Mouse (Mus musculus): ENCODE results near the gene Chn2. TPM values are rescaled to one million over a fixed set of nuclear protein-coding genes. Genes with fewer than 3 reads are reported as not detected.

The Chn2 gene
- polyA plus RNA-seq, 1 experiment = 9.5 TPM

DNA sequence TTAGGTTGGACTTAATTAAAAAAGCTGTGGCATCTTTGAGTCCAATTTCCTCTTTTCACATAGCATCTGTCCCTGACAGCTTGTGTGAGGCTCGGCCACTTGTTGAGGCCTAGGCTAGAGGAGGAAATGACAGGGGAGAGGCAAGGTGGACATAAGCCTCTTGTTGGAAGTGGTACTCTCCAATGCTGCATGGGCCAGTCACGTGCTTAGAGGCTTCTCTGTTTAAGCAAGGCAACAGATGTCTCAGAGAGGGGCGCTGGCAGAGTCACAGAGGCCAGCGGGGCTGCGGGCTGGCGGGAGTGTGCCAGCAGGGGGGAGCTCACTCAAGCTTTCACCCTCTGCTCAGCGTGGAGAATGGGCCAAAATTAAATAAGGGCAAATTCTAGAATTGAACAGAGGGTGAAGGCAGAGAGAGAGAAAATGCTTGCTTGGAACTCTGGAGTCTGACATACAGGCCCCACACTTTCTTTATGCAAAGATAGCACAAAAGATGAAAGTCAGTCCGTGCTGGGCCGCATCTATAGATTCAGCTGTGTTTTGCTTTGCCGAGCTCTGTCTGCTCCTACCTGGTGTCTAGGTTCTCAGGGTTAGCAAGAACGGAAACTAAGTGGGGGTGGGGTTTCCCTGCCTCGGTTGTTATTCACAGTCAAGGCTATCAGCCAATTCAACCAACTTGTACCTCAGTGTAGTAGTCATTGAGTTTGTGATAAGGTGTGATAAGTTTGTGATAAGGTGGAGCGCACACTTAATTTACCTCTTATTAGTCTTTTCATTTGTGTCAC lies 80.7 kb downstream of the Chn2 start:
- TF ChIP-seq GATA1 (IDR thresholded peaks at IDR 0.05; ENCODE audit: borderline replicate concordance, low read length) = no peak
- TF ChIP-seq FLI1 (IDR thresholded peaks at IDR 0.05; ENCODE audit: low read length) = no peak
- no peak overlapping the region for H3K4me3 ChIP-seq (replicated peaks)
- no peaks in the 10 kb centered on the region for H3K9me3 ChIP-seq
- peaks cover 66% of the 10 kb centered on the region for H3K4me1 ChIP-seq
- H3K36me3 ChIP-seq (replicated peaks; ENCODE audit: low read length) = no peaks in the 10 kb centered on the region
- peaks cover 1% of the 10 kb centered on the region for H3K27me3 ChIP-seq (replicated peaks)

DNA sequence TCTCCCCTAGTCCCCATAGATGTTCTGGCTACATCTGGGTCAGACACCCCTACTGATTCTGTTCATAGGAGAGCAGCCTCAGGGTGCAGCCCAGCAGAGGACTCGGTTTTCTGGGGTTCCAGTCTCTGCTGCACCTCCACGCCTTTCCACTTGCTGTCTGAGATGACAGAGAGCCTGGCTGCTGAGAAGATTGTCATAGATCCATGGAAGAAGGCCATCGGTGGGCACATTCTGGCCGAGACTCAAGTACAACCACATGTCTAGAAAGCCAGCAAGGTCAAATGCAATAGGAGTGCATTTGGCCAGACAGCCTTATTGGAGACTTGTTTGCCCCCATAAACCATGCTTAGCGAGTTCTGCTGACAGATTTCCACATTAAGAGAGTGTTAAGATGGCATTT lies 81.5 kb downstream of the Chn2 start:
- Histone ChIP-seq H3K4me3 (replicated peaks) (no peak overlapping the region), H3K9me3 (no peaks in the 10 kb centered on the region), H3K36me3 (replicated peaks; ENCODE audit: low read length) (no peaks in the 10 kb centered on the region), H3K4me1 (peaks cover 66% of the 10 kb centered on the region), H3K27me3 (replicated peaks) (peaks cover 2% of the 10 kb centered on the region)
- TF ChIP-seq FLI1 (IDR thresholded peaks at IDR 0.05; ENCODE audit: low read length) = no peak
- TF ChIP-seq GATA1 (IDR thresholded peaks at IDR 0.05; ENCODE audit: borderline replicate concordance, low read length) = no peak

- Histone ChIP-seq H3K27me3 (replicated peaks) (peaks cover 2% of the 10 kb centered on the region), H3K4me3 (replicated peaks) (no peak overlapping the region), H3K36me3 (replicated peaks; ENCODE audit: low read length) (no peaks in the 10 kb centered on the region), H3K4me1 (peaks cover 64% of the 10 kb centered on the region), H3K9me3 (no peaks in the 10 kb centered on the region)
- TF ChIP-seq GATA1 (IDR thresholded peaks at IDR 0.05; ENCODE audit: borderline replicate concordance, low read length) (no peak), FLI1 (IDR thresholded peaks at IDR 0.05; ENCODE audit: low read length) (no peak)
Measured at GRCm38 (mm10) chr6:54124519-54124918, 85.2 kb downstream of the Chn2 start.

- TF ChIP-seq FLI1 (IDR thresholded peaks at IDR 0.05; ENCODE audit: low read length) (no peak), GATA1 (IDR thresholded peaks at IDR 0.05; ENCODE audit: borderline replicate concordance, low read length) (no peak)
- H3K4me3 ChIP-seq (replicated peaks) = peak overlapping the region; percentile 44
- H3K27me3 ChIP-seq (replicated peaks) = peaks cover 2% of the 10 kb centered on the region
- H3K9me3 ChIP-seq = no peaks in the 10 kb centered on the region
- H3K36me3 ChIP-seq (replicated peaks; ENCODE audit: low read length) = no peaks in the 10 kb centered on the region
- H3K4me1 ChIP-seq = peaks cover 64% of the 10 kb centered on the region
Measured at GRCm38 (mm10) chr6:54125536-54125935, 86.2 kb downstream of the Chn2 start.

DNA sequence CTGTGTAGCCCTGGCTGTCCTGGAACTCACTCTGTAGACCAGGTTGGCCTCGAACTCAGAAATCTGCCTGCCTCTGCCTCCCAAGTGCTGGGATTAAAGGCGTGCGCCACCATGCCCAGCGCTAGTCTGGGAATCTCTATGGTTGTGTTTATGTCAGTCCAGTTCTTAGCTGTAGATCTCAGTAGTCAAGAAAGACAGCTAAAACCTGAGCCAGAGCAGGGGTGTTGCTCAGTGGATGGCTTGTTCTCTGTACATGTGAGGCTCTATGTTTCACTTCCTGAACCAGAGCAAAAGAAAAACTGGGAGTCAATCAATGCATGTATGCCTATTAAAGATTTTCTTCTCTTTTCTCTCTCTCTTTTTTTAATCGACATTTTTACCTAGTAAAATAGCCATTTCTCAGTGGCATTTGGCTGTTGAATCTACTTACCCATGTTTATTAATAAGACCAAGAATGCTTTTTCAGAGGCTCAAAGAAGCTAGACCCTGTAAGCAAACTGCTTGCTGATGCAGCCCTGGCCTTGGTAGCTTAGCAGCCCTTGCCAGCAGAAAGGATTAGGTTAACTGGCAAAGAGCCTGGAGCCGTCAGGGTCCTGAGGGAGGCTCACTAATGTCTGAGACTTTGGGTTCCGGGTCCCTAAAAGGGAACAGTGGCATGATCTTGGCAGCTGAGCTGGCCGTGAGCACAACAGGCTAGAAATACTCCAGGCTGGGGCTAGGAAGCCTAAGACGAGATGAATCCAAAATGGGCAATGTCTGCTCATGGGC lies 87.1 kb downstream of the Chn2 start:
- no peak overlapping the region for H3K4me3 ChIP-seq (replicated peaks)
- peaks cover 71% of the 10 kb centered on the region for H3K4me1 ChIP-seq
- TF ChIP-seq GATA1 (IDR thresholded peaks at IDR 0.05; ENCODE audit: borderline replicate concordance, low read length) = no peak
- no peak for TF ChIP-seq FLI1 (IDR thresholded peaks at IDR 0.05; ENCODE audit: low read length)
- no peaks in the 10 kb centered on the region for H3K36me3 ChIP-seq (replicated peaks; ENCODE audit: low read length)
- H3K27me3 ChIP-seq (replicated peaks) = peaks cover 2% of the 10 kb centered on the region
- no peaks in the 10 kb centered on the region for H3K9me3 ChIP-seq

GRCm38 (mm10) chr6:54126993-54127697 lies 87.8 kb downstream of the Chn2 start:
- TF ChIP-seq GATA1 (IDR thresholded peaks at IDR 0.05; ENCODE audit: borderline replicate concordance, low read length) (no peak), FLI1 (IDR thresholded peaks at IDR 0.05; ENCODE audit: low read length) (no peak)
- Histone ChIP-seq H3K9me3 (no peaks in the 10 kb centered on the region), H3K4me1 (peaks cover 66% of the 10 kb centered on the region), H3K4me3 (replicated peaks) (peak overlapping the region; percentile 42), H3K27me3 (replicated peaks) (peaks cover 2% of the 10 kb centered on the region), H3K36me3 (replicated peaks; ENCODE audit: low read length) (no peaks in the 10 kb centered on the region)

GRCm38 (mm10) chr6:54128702-54129101 lies 89.3 kb downstream of the Chn2 start:
- no peaks in the 10 kb centered on the region for H3K9me3 ChIP-seq
- no peaks in the 10 kb centered on the region for H3K36me3 ChIP-seq (replicated peaks; ENCODE audit: low read length)
- TF ChIP-seq FLI1 (IDR thresholded peaks at IDR 0.05; ENCODE audit: low read length) (no peak), GATA1 (IDR thresholded peaks at IDR 0.05; ENCODE audit: borderline replicate concordance, low read length) (no peak)
- H3K4me1 ChIP-seq = peaks cover 78% of the 10 kb centered on the region
- peaks cover 2% of the 10 kb centered on the region for H3K27me3 ChIP-seq (replicated peaks)
- no peak overlapping the region for H3K4me3 ChIP-seq (replicated peaks)

- H3K9me3 ChIP-seq = no peaks in the 10 kb centered on the region
- H3K27me3 ChIP-seq (replicated peaks) = peaks cover 2% of the 10 kb centered on the region
- no peak overlapping the region for H3K4me3 ChIP-seq (replicated peaks)
- TF ChIP-seq FLI1 (IDR thresholded peaks at IDR 0.05; ENCODE audit: low read length) (no peak), GATA1 (IDR thresholded peaks at IDR 0.05; ENCODE audit: borderline replicate concordance, low read length) (no peak)
- no peaks in the 10 kb centered on the region for H3K36me3 ChIP-seq (replicated peaks; ENCODE audit: low read length)
- H3K4me1 ChIP-seq = peaks cover 73% of the 10 kb centered on the region
Measured at GRCm38 (mm10) chr6:54129570-54129969, 90.2 kb downstream of the Chn2 start.

GRCm38 (mm10) chr6:54130881-54131280 lies 91.5 kb downstream of the Chn2 start:
- Histone ChIP-seq H3K4me1 (peaks cover 63% of the 10 kb centered on the region), H3K27me3 (replicated peaks) (no peaks in the 10 kb centered on the region), H3K36me3 (replicated peaks; ENCODE audit: low read length) (no peaks in the 10 kb centered on the region), H3K4me3 (replicated peaks) (no peak overlapping the region), H3K9me3 (no peaks in the 10 kb centered on the region)
- TF ChIP-seq GATA1 (IDR thresholded peaks at IDR 0.05; ENCODE audit: borderline replicate concordance, low read length) (no peak), FLI1 (IDR thresholded peaks at IDR 0.05; ENCODE audit: low read length) (no peak)
